ENCODE assay signal across 19 mouse cellular contexts in genomic region chr6:82455245-82455644, GRCm38 (mm10). TPM values are rescaled to one million over a fixed set of nuclear protein-coding genes. Genes with fewer than 3 reads are reported as not detected.
A peak's percentile ranks its signal among the peaks of the same experiment; 100 is the strongest.
DNase-seq lines count a peak whose midpoint lies in the region; ATAC-seq and TF ChIP-seq lines count a peak whose summit lies in the region.
"Had no signal": no experiment of that assay in that cellular context is flagged by ENCODE, and none has a peak within 500 bp of the region (broad histone marks: within the 10 kb centered on the region; RNA-seq: fewer than 3 reads in every experiment).

No protein-coding gene starts in this region.

- H3K4me3 ChIP-seq in embryonic facial prominence, embryonic 11.5 days (ENCODE audit: low read depth, low read length): no peak overlapping the region
- H3K4me3 ChIP-seq in embryonic facial prominence, embryonic 10.5 days: no peak overlapping the region
- H3K4me3 ChIP-seq in kidney, postnatal 0 days (replicated peaks; ENCODE audit: low read depth, low read length): no peak overlapping the region
- no peak overlapping the region for H3K4me3 ChIP-seq in limb, embryonic 12.5 days (replicated peaks)
- no peak overlapping the region for H3K4me3 ChIP-seq in midbrain, embryonic 13.5 days (replicated peaks)
- H3K4me3 ChIP-seq: embryonic facial prominence, embryonic 13.5 days; gastrocnemius, adult 2 months; hindbrain, embryonic 12.5 days; midbrain, embryonic 15.5 days had no signal

- 65% methylated on average over 3 of the region's 3 CpGs for WGBS in embryonic facial prominence, embryonic 11.5 days
- 74% methylated on average over 3 of the region's 3 CpGs for WGBS in embryonic facial prominence, embryonic 10.5 days
- WGBS in kidney, postnatal 0 days: 39% methylated on average over 3 of the region's 3 CpGs
- WGBS in limb, embryonic 12.5 days: 9% methylated on average over 3 of the region's 3 CpGs
- 80% methylated on average over 3 of the region's 3 CpGs for WGBS in midbrain, embryonic 13.5 days

- TF ChIP-seq CTCF in kidney, postnatal 0 days (IDR thresholded peaks at IDR 0.05; ENCODE audit: low read depth): no peak

- H3K27ac ChIP-seq in embryonic facial prominence, embryonic 11.5 days (replicated peaks; ENCODE audit: low read depth, low read length): no peak overlapping the region
- no peak overlapping the region for H3K27ac ChIP-seq in embryonic facial prominence, embryonic 10.5 days (replicated peaks)
- no peak overlapping the region for H3K27ac ChIP-seq in kidney, postnatal 0 days
- no peak overlapping the region for H3K27ac ChIP-seq in limb, embryonic 12.5 days
- no peak overlapping the region for H3K27ac ChIP-seq in midbrain, embryonic 13.5 days
- H3K27ac ChIP-seq: embryonic facial prominence, embryonic 13.5 days; gastrocnemius, adult 2 months; hindbrain, embryonic 12.5 days; macrophage; midbrain, embryonic 15.5 days had no signal

- H3K9ac ChIP-seq in embryonic facial prominence, embryonic 11.5 days (replicated peaks; ENCODE audit: low read length): no peak overlapping the region
- no peak overlapping the region for H3K9ac ChIP-seq in kidney, postnatal 0 days (ENCODE audit: low read depth, low read length)
- no peak overlapping the region for H3K9ac ChIP-seq in limb, embryonic 12.5 days (replicated peaks)
- H3K9ac ChIP-seq in midbrain, embryonic 13.5 days (replicated peaks): no peak overlapping the region
- H3K9ac ChIP-seq: embryonic facial prominence, embryonic 13.5 days; hindbrain, embryonic 12.5 days; midbrain, embryonic 15.5 days had no signal

- peak; percentile 4 for DNase-seq in embryonic facial prominence, embryonic 11.5 days (ENCODE audit: low spot score)
- DNase-seq in embryonic facial prominence, embryonic 10.5 days (ENCODE audit: low spot score): no peak
- DNase-seq in kidney, postnatal 0 days (ENCODE audit: low spot score): peak; percentile 38
- no peak for DNase-seq in kidney, adult 11 months
- DNase-seq in embryo, embryonic 10.5 days (ENCODE audit: low spot score): peak; percentile 35
- no peak for DNase-seq in left cerebral cortex, postnatal 10 days (ENCODE audit: extremely low spot score in 1 of 2, low spot score in 2 of 2)
- DNase-seq: cerebellum, adult 18-20 months; gastrocnemius, adult 2 months; kidney, postnatal 36 days; layer of hippocampus, postnatal 36 days; thymus, postnatal 4 days had no signal

- H3K27me3 ChIP-seq in embryonic facial prominence, embryonic 11.5 days (ENCODE audit: control insufficient read depth, insufficient read depth, low read length): no peaks in the 10 kb centered on the region
- H3K27me3 ChIP-seq in embryonic facial prominence, embryonic 10.5 days (replicated peaks; ENCODE audit: low read depth, poor library complexity, severe bottlenecking): no peaks in the 10 kb centered on the region
- H3K27me3 ChIP-seq in kidney, postnatal 0 days (ENCODE audit: insufficient read depth, low read length): no peaks in the 10 kb centered on the region
- peaks cover 58% of the 10 kb centered on the region for H3K27me3 ChIP-seq in limb, embryonic 12.5 days
- no peaks in the 10 kb centered on the region for H3K27me3 ChIP-seq in midbrain, embryonic 13.5 days
- H3K27me3 ChIP-seq: embryonic facial prominence, embryonic 13.5 days; hindbrain, embryonic 12.5 days; midbrain, embryonic 15.5 days had no signal

- H3K4me2 ChIP-seq in embryonic facial prominence, embryonic 11.5 days (ENCODE audit: low read depth, low read length): no peak overlapping the region
- no peak overlapping the region for H3K4me2 ChIP-seq in kidney, postnatal 0 days (ENCODE audit: low read length)
- no peak overlapping the region for H3K4me2 ChIP-seq in limb, embryonic 12.5 days
- H3K4me2 ChIP-seq in midbrain, embryonic 13.5 days (replicated peaks): no peak overlapping the region
- H3K4me2 ChIP-seq: embryonic facial prominence, embryonic 13.5 days; hindbrain, embryonic 12.5 days; liver, embryonic 11.5 days; midbrain, embryonic 15.5 days had no signal

- H3K36me3 ChIP-seq in embryonic facial prominence, embryonic 11.5 days (replicated peaks; ENCODE audit: control insufficient read depth, insufficient read depth, low read depth, low read length): no peaks in the 10 kb centered on the region
- H3K36me3 ChIP-seq in embryonic facial prominence, embryonic 10.5 days (replicated peaks): no peaks in the 10 kb centered on the region
- no peaks in the 10 kb centered on the region for H3K36me3 ChIP-seq in kidney, postnatal 0 days (ENCODE audit: insufficient read depth, low read length)
- H3K36me3 ChIP-seq in limb, embryonic 12.5 days: no peaks in the 10 kb centered on the region
- H3K36me3 ChIP-seq in midbrain, embryonic 13.5 days: no peaks in the 10 kb centered on the region
- H3K36me3 ChIP-seq: embryonic facial prominence, embryonic 13.5 days; hindbrain, embryonic 12.5 days; midbrain, embryonic 15.5 days had no signal

- no peaks in the 10 kb centered on the region for H3K9me3 ChIP-seq in embryonic facial prominence, embryonic 11.5 days (replicated peaks; ENCODE audit: control insufficient read depth, low read length)
- H3K9me3 ChIP-seq in embryonic facial prominence, embryonic 10.5 days: no peaks in the 10 kb centered on the region
- no peaks in the 10 kb centered on the region for H3K9me3 ChIP-seq in kidney, postnatal 0 days (replicated peaks; ENCODE audit: low read length)
- H3K9me3 ChIP-seq in limb, embryonic 12.5 days: no peaks in the 10 kb centered on the region
- H3K9me3 ChIP-seq in midbrain, embryonic 13.5 days: no peaks in the 10 kb centered on the region
- H3K9me3 ChIP-seq: embryonic facial prominence, embryonic 13.5 days; hindbrain, embryonic 12.5 days; midbrain, embryonic 15.5 days had no signal

- no peak for ATAC-seq in embryonic facial prominence, embryonic 11.5 days (replicated peaks; ENCODE audit: insufficient number of reproducible peaks, low FRiP score, low TSS enrichment, low read depth)
- no peak for ATAC-seq in kidney, postnatal 0 days (replicated peaks; ENCODE audit: low FRiP score, low read depth)
- ATAC-seq in limb, embryonic 12.5 days (ENCODE audit: insufficient number of reproducible peaks, insufficient read depth, low FRiP score, low TSS enrichment, low read depth): peak; percentile 90
- ATAC-seq in midbrain, embryonic 13.5 days: no peak
- ATAC-seq: midbrain, embryonic 15.5 days had no signal

- H3K4me1 ChIP-seq in embryonic facial prominence, embryonic 11.5 days (ENCODE audit: control insufficient read depth, insufficient read depth, low read length): no peaks in the 10 kb centered on the region
- no peaks in the 10 kb centered on the region for H3K4me1 ChIP-seq in embryonic facial prominence, embryonic 10.5 days
- no peaks in the 10 kb centered on the region for H3K4me1 ChIP-seq in kidney, postnatal 0 days (replicated peaks; ENCODE audit: insufficient read depth, low read length)
- H3K4me1 ChIP-seq in limb, embryonic 12.5 days (replicated peaks): peaks cover 27% of the 10 kb centered on the region
- peaks cover 6% of the 10 kb centered on the region; the same call in 1 of the 2 replicates for H3K4me1 ChIP-seq in midbrain, embryonic 13.5 days (replicated peaks)
- H3K4me1 ChIP-seq: embryonic facial prominence, embryonic 13.5 days; midbrain, embryonic 15.5 days had no signal

- intact Hi-C loops in left cerebral cortex, postnatal 10 days (cut with DNase I): no loop called here

RNA-seq across cellular contexts. Expression of gene Tacr1, which starts 53.1 kb away (rescaled TPM):
- 0.56 and 0.64 TPM in 2 replicates for polyA plus RNA-seq in embryonic facial prominence, embryonic 11.5 days (2014; fragmentation: Nextera tagmentation; extraction: Ambion mirVana)
- 0.39 and 0.49 TPM in 2 replicates for polyA plus RNA-seq in embryonic facial prominence, embryonic 10.5 days (2016; fragmentation: Nextera tagmentation; extraction: Ambion mirVana)
- 0.14 and 0.19 TPM in 2 replicates for polyA plus RNA-seq in kidney, postnatal 0 days (2015; fragmentation: Nextera tagmentation; extraction: Ambion mirVana)
- polyA plus RNA-seq in limb, embryonic 12.5 days (2016; fragmentation: Nextera tagmentation; extraction: Ambion mirVana): 0.18 TPM in 2 replicates
- 1 to 10 TPM; 3.6 to 4.7 TPM for total RNA-seq in left cerebral cortex, postnatal 10 days (2021)
- 2.2 and 3.5 TPM in 2 replicates for polyA plus RNA-seq in midbrain, embryonic 13.5 days (2015; fragmentation: Nextera tagmentation; extraction: Ambion mirVana)
- total RNA-seq: gastrocnemius, adult 2 months had no signal
- polyA plus RNA-seq: forebrain, embryonic 11.5 days; liver, embryonic 11.5 days; macrophage had no signal

Comparison
In these comparisons a context has a peak if more than half of its experiments do, and no peak if none do; other contexts are left out.
1. DNase-seq: peak in embryonic facial prominence, embryonic 11.5 days (single experiment), kidney, postnatal 0 days (single experiment) and embryo, embryonic 10.5 days (single experiment); none in embryonic facial prominence, embryonic 10.5 days (single experiment), kidney, adult 11 months (single experiment) and left cerebral cortex, postnatal 10 days (0 of 2).